Mouse (Mus musculus): ENCODE measurements around the gene Rtl8a.
"Not testable (repeated sequence)": the region's sequence is repeated elsewhere in the genome, so short reads cannot be mapped to it uniquely, and the experiment has no call there.

DNA sequence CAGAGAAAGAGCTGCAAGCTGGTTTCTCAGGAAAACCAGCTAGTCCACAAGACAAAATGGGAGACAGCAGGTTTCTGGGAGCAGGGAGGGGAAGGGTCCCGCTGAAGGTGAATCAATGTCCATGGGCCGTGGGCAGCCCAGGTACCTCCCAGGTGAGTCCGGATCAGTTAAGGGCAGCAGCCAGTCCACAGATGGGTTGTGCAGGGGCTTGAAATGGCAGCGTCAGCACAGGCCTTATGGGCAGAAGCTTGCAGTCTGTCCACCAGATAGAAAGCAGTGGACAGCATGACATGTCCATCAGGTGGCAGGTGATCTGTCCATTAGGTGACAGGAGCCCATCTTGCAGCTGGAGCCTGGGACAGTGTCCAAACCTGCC lies 890 bp downstream of the Rtl8a start:
- TF ChIP-seq MAX (IDR thresholded peaks at IDR 0.05); CTCF (IDR thresholded peaks at IDR 0.05; ENCODE audit: control insufficient read depth, insufficient read depth, insufficient read length); USF1 (IDR thresholded peaks at IDR 0.05; ENCODE audit: low read depth); MYOG (IDR thresholded peaks at IDR 0.05; ENCODE audit: control insufficient read depth, extremely low read depth, insufficient read length); CEBPB (IDR thresholded peaks at IDR 0.05; ENCODE audit: low read depth): not testable (repeated sequence)

Data from C2C12 (cell line).